Mouse (Mus musculus) midbrain, embryonic 15.5 days (tissue): ENCODE measurements around the gene Tspyl1. TPM values are rescaled to one million over a fixed set of nuclear protein-coding genes. Genes with fewer than 3 reads are reported as not detected.
"Not testable (repeated sequence)": the region's sequence is repeated elsewhere in the genome, so short reads cannot be mapped to it uniquely, and the experiment has no call there.

Experiments
- ATAC-seq: fragments of 200-750 bp; cut with Nextera tagmentation; replicated peaks from 2 replicates; pipeline ENCODE4 v1.8.0; 2017; ENCODE audit warnings: moderate TSS enrichment
- H3K27ac ChIP-seq: fragments of 300-500 bp; sonication (generic); 2 replicates; pipeline ENCODE4 v1.5.1; 2015; ENCODE audit warnings: mild to moderate bottlenecking, inconsistent platforms
- H3K27me3 ChIP-seq: fragments of 300-500 bp; sonication (generic); replicated peaks from 2 replicates; pipeline ENCODE4 v1.6.1; 2015; ENCODE audit warnings: inconsistent platforms
- H3K36me3 ChIP-seq: fragments of 300-500 bp; sonication (generic); replicated peaks from 2 replicates; pipeline ENCODE4 v1.6.1; 2015; ENCODE audit warnings: inconsistent platforms
- H3K4me1 ChIP-seq: fragments of 300-500 bp; sonication (generic); 2 replicates; pipeline ENCODE4 v1.6.1; 2015; ENCODE audit warnings: inconsistent platforms
- H3K4me2 ChIP-seq: fragments of 300-500 bp; sonication (generic); 2 replicates; pipeline ENCODE4 v1.6.1; 2015; ENCODE audit warnings: inconsistent platforms, mild to moderate bottlenecking, moderate library complexity
- H3K4me3 ChIP-seq: fragments of 300-500 bp; sonication (generic); 2 replicates; pipeline ENCODE4 v1.5.1; 2015; ENCODE audit warnings: mild to moderate bottlenecking, inconsistent platforms
- H3K9ac ChIP-seq: fragments of 300-500 bp; sonication (generic); 2 replicates; pipeline ENCODE4 v1.6.1; 2015; ENCODE audit warnings: mild to moderate bottlenecking, inconsistent platforms
- H3K9me3 ChIP-seq: fragments of 300-500 bp; sonication (generic); 2 replicates; pipeline ENCODE4 v1.6.1; 2016; ENCODE audit warnings: inconsistent platforms
- WGBS: fragments of 180-500 bp; shearing (Covaris S2); methylation state at CpG from one replicate; pipeline ENCODE4 v1.1.7; 2015; ENCODE audit warnings: mixed read lengths; 5-methylcytosine and 5-hydroxymethylcytosine counted together
- polyA plus RNA-seq: library from polyadenylated mRNA; unstranded; fragments of >200 nt; fragmentation: Nextera tagmentation; extraction: Ambion mirVana; gene quantifications from 2 replicates; pipeline ENCODE4 v1.2.1, GENCODE M21; 2015

The Tspyl1 gene
- polyA plus RNA-seq: 127 and 138 TPM in 2 replicates

- Histone ChIP-seq H3K4me1 (peaks cover 21% of the 10 kb centered on the region), H3K4me2 (peak within 1 kb of the TSS; percentile 91), H3K9ac (peak within 1 kb of the TSS; percentile 96), H3K27me3 (no peaks in the 10 kb centered on the region), H3K27ac (peak within 1 kb of the TSS; percentile 92), H3K9me3 (no peaks in the 10 kb centered on the region), H3K36me3 (no peaks in the 10 kb centered on the region), H3K4me3 (peak within 1 kb of the TSS; percentile 94)
- WGBS: under 1% methylated on average over 38 of the region's 38 CpGs
- peak; percentile 98 for ATAC-seq
These were observed at the start of gene Tspyl1 for GRCm38 (mm10) chr10:34281962-34282388. TSS of gene Tspyl1 (plus strand) at chr10:34282190.

GRCm38 (mm10) chr10:34233418-34233817 is 48.6 kb upstream of the Tspyl1 start:
- H3K4me1 ChIP-seq: no peaks in the 10 kb centered on the region; the same call in 1 of the 2 replicates
- no peaks in the 10 kb centered on the region for H3K36me3 ChIP-seq
- no peaks in the 10 kb centered on the region for H3K9me3 ChIP-seq
- no peak overlapping the region for H3K4me2 ChIP-seq
- no peak overlapping the region for H3K4me3 ChIP-seq
- WGBS: 59% methylated on average over 1 of the region's 1 CpGs
- no peaks in the 10 kb centered on the region for H3K27me3 ChIP-seq
- no peak overlapping the region for H3K9ac ChIP-seq
- ATAC-seq: no peak
- no peak overlapping the region for H3K27ac ChIP-seq

GRCm38 (mm10) chr10:34233931-34234745 is 47.9 kb upstream of the Tspyl1 start:
- H3K27ac ChIP-seq: no peak overlapping the region
- no peaks in the 10 kb centered on the region for H3K9me3 ChIP-seq
- no peaks in the 10 kb centered on the region for H3K36me3 ChIP-seq
- ATAC-seq: no peak
- no peak overlapping the region for H3K9ac ChIP-seq
- 35% methylated on average over 2 of the region's 2 CpGs for WGBS
- H3K4me1 ChIP-seq: no peaks in the 10 kb centered on the region; the same call in 1 of the 2 replicates
- no peaks in the 10 kb centered on the region for H3K27me3 ChIP-seq
- no peak overlapping the region for H3K4me3 ChIP-seq
- H3K4me2 ChIP-seq: no peak overlapping the region

- 42% methylated on average over 3 of the region's 3 CpGs for WGBS
- Histone ChIP-seq H3K27ac (no peak overlapping the region), H3K4me1 (no peaks in the 10 kb centered on the region; the same call in 1 of the 2 replicates), H3K4me2 (no peak overlapping the region), H3K36me3 (no peaks in the 10 kb centered on the region), H3K9ac (no peak overlapping the region), H3K4me3 (no peak overlapping the region), H3K9me3 (no peaks in the 10 kb centered on the region), H3K27me3 (no peaks in the 10 kb centered on the region)
- ATAC-seq: no peak
These were observed 46.6 kb upstream of the Tspyl1 start for GRCm38 (mm10) chr10:34235384-34235783.

- Histone ChIP-seq H3K4me2 (no peak overlapping the region), H3K9me3 (no peaks in the 10 kb centered on the region), H3K4me1 (no peaks in the 10 kb centered on the region; the same call in 1 of the 2 replicates), H3K27ac (no peak overlapping the region), H3K36me3 (no peaks in the 10 kb centered on the region), H3K9ac (no peak overlapping the region), H3K27me3 (no peaks in the 10 kb centered on the region), H3K4me3 (no peak overlapping the region)
- 87% methylated on average over 5 of the region's 5 CpGs for WGBS
- no peak for ATAC-seq
These were observed 45.4 kb upstream of the Tspyl1 start for GRCm38 (mm10) chr10:34236569-34236968.

GRCm38 (mm10) chr10:34238536-34238935 is 43.5 kb upstream of the Tspyl1 start:
- H3K4me2 ChIP-seq: no peak overlapping the region
- no peaks in the 10 kb centered on the region for H3K27me3 ChIP-seq
- no peaks in the 10 kb centered on the region for H3K9me3 ChIP-seq
- no peaks in the 10 kb centered on the region for H3K36me3 ChIP-seq
- no peak overlapping the region for H3K27ac ChIP-seq
- ATAC-seq: no peak
- no peak overlapping the region for H3K9ac ChIP-seq
- no peak overlapping the region for H3K4me3 ChIP-seq
- 81% methylated on average over 4 of the region's 4 CpGs for WGBS
- H3K4me1 ChIP-seq: no peaks in the 10 kb centered on the region; the same call in 1 of the 2 replicates

- Histone ChIP-seq H3K4me3 (no peak overlapping the region), H3K27me3 (no peaks in the 10 kb centered on the region), H3K9me3 (no peaks in the 10 kb centered on the region), H3K36me3 (no peaks in the 10 kb centered on the region), H3K4me2 (no peak overlapping the region), H3K9ac (no peak overlapping the region), H3K27ac (no peak overlapping the region), H3K4me1 (no peaks in the 10 kb centered on the region)
- ATAC-seq: no peak
- WGBS: 80% methylated on average over 5 of the region's 5 CpGs
These were observed 37.2 kb upstream of the Tspyl1 start for GRCm38 (mm10) chr10:34244745-34245144.

GRCm38 (mm10) chr10:34246106-34246505 is 35.9 kb upstream of the Tspyl1 start:
- H3K4me2 ChIP-seq: no peak overlapping the region
- H3K4me1 ChIP-seq: no peaks in the 10 kb centered on the region
- H3K36me3 ChIP-seq: no peaks in the 10 kb centered on the region
- no peak overlapping the region for H3K27ac ChIP-seq
- no peak for ATAC-seq
- H3K9me3 ChIP-seq: no peaks in the 10 kb centered on the region
- H3K4me3 ChIP-seq: no peak overlapping the region
- 81% methylated on average over 2 of the region's 2 CpGs for WGBS
- no peaks in the 10 kb centered on the region for H3K27me3 ChIP-seq
- H3K9ac ChIP-seq: no peak overlapping the region

- 47% methylated on average over 3 of the region's 3 CpGs for WGBS
- ATAC-seq: no peak
These were observed 34.2 kb upstream of the Tspyl1 start for GRCm38 (mm10) chr10:34247757-34248156.

GRCm38 (mm10) chr10:34249594-34249993 is 32.4 kb upstream of the Tspyl1 start:
- no peak overlapping the region for H3K27ac ChIP-seq
- H3K36me3 ChIP-seq: no peaks in the 10 kb centered on the region
- no peaks in the 10 kb centered on the region for H3K9me3 ChIP-seq
- H3K4me1 ChIP-seq: no peaks in the 10 kb centered on the region
- H3K9ac ChIP-seq: no peak overlapping the region
- no peak overlapping the region for H3K4me3 ChIP-seq
- H3K4me2 ChIP-seq: no peak overlapping the region
- WGBS: 63% methylated on average over 2 of the region's 2 CpGs
- no peaks in the 10 kb centered on the region for H3K27me3 ChIP-seq
- no peak for ATAC-seq

More at GRCm38 (mm10) chr10:34247757-34248156, 34.2 kb upstream of the Tspyl1 start:
- Histone ChIP-seq H3K4me2 (no peak overlapping the region), H3K36me3 (no peaks in the 10 kb centered on the region), H3K27ac (no peak overlapping the region), H3K4me3 (no peak overlapping the region), H3K27me3 (no peaks in the 10 kb centered on the region), H3K4me1 (no peaks in the 10 kb centered on the region), H3K9me3 (no peaks in the 10 kb centered on the region), H3K9ac (no peak overlapping the region)

- ATAC-seq, H3K4me2 ChIP-seq, H3K36me3 ChIP-seq, H3K9me3 ChIP-seq, H3K4me1 ChIP-seq, H3K9ac ChIP-seq, H3K27me3 ChIP-seq, H3K27ac ChIP-seq, H3K4me3 ChIP-seq: not testable (repeated sequence)
- 91% methylated on average over 9 of the region's 9 CpGs for WGBS
These were observed 29.2 kb upstream of the Tspyl1 start for GRCm38 (mm10) chr10:34252833-34253232.

- no peaks in the 10 kb centered on the region for H3K4me1 ChIP-seq
- no peak for ATAC-seq
- H3K4me2 ChIP-seq: no peak overlapping the region
- no peak overlapping the region for H3K27ac ChIP-seq
- WGBS: 89% methylated on average over 4 of the region's 4 CpGs
- no peaks in the 10 kb centered on the region for H3K9me3 ChIP-seq
- H3K36me3 ChIP-seq: no peaks in the 10 kb centered on the region
- H3K27me3 ChIP-seq: no peaks in the 10 kb centered on the region
- no peak overlapping the region for H3K4me3 ChIP-seq
- no peak overlapping the region for H3K9ac ChIP-seq
These were observed 16.9 kb upstream of the Tspyl1 start for GRCm38 (mm10) chr10:34265106-34265505.
